Mouse (Mus musculus): Measurements from ENCODE around the gene Lrr1.

DNA sequence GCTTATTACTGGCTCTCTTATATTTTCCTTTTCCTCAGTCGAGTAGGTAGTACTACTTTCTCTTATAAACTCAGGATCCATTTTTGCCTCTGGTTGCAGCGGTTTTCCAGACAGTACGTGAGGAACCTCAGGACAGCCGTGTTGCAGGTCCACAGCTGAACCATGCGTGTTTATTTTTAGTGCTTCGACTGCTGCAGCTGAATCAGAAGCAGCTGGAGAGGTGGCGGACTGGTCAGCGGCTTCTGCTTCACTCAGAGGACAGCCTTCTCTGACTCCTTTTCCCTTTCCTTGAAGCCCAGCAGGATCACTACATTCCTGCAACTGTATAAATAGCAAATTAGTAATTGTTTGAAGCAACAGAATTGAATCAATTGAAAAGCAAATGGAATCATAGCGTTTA, 21.5 kb downstream of the Lrr1 start:
- TF ChIP-seq CTCF (IDR thresholded peaks at IDR 0.05; ENCODE audit: borderline replicate concordance, insufficient read depth, low read depth, low read length) (no peak), POLR2A (IDR thresholded peaks at IDR 0.05; ENCODE audit: borderline replicate concordance, insufficient read depth, low read length) (no peak)
